8 mouse cellular contexts compared by ENCODE assay signal in genomic region chr6:146576903-146577302, GRCm38 (mm10). TPM values are rescaled to one million over a fixed set of nuclear protein-coding genes. Genes with fewer than 3 reads are reported as not detected.
DNase-seq lines count a peak whose midpoint lies in the region; ATAC-seq and TF ChIP-seq lines count a peak whose summit lies in the region.

Fgfr1op2 (plus strand) TSS chr6:146577203.

- peaks cover 9% of the 10 kb centered on the region; the same call in 1 of the 2 replicates for H3K4me1 ChIP-seq in intestine, embryonic 16.5 days (ENCODE audit: control insufficient read depth, insufficient read depth, low read length)
- H3K4me1 ChIP-seq in midbrain, embryonic 10.5 days = peaks cover 38% of the 10 kb centered on the region

- no peaks in the 10 kb centered on the region for H3K36me3 ChIP-seq in intestine, embryonic 16.5 days (ENCODE audit: control insufficient read depth, insufficient read depth, low read length)
- 0 out of 2 replicates have a peak, but pooled peaks cover 7% of the 10 kb centered on the region for H3K36me3 ChIP-seq in midbrain, embryonic 10.5 days

- ATAC-seq in intestine, embryonic 16.5 days = no peak

- H3K9ac ChIP-seq in intestine, embryonic 16.5 days (ENCODE audit: low read depth, low read length) = peak within 1 kb of the TSS; percentile 96

- peak within 1 kb of the TSS; percentile 99 for H3K27ac ChIP-seq in layer of hippocampus, adult 2 months
- H3K27ac ChIP-seq in intestine, embryonic 16.5 days (ENCODE audit: low read length) = peak within 1 kb of the TSS; percentile 97
- peak within 1 kb of the TSS; percentile 98 for H3K27ac ChIP-seq in midbrain, embryonic 10.5 days (replicated peaks)

- DNase-seq in layer of hippocampus, adult 2 months (ENCODE audit: low spot score in 2 of 2) = no peak
- no peak for DNase-seq in layer of hippocampus, adult 11-12 months (ENCODE audit: low spot score)
- no peak for DNase-seq in adrenal gland, postnatal 36 days
- no peak for DNase-seq in gastrocnemius, postnatal 25 days
- DNase-seq in midbrain, embryonic 10.5 days (ENCODE audit: low spot score) = no peak
- no peak for DNase-seq in right cerebral cortex, postnatal 14 days
- no peak for DNase-seq in ovary, postnatal 10 days (ENCODE audit: low spot score)

- no peak for TF ChIP-seq CTCF in layer of hippocampus, adult 2 months (conservative IDR thresholded peaks at IDR 0.05)

- H3K9me3 ChIP-seq in intestine, embryonic 16.5 days (ENCODE audit: control insufficient read depth, low read length) = no peaks in the 10 kb centered on the region
- H3K9me3 ChIP-seq in midbrain, embryonic 10.5 days (replicated peaks) = no peaks in the 10 kb centered on the region

- no peaks in the 10 kb centered on the region for H3K27me3 ChIP-seq in intestine, embryonic 16.5 days (replicated peaks; ENCODE audit: control insufficient read depth, insufficient read depth, low read length)
- no peaks in the 10 kb centered on the region for H3K27me3 ChIP-seq in midbrain, embryonic 10.5 days (ENCODE audit: low read depth, poor library complexity, severe bottlenecking)

- WGBS in intestine, embryonic 16.5 days = under 1% methylated on average over 13 of the region's 13 CpGs
- WGBS in midbrain, embryonic 10.5 days = under 1% methylated on average over 13 of the region's 13 CpGs

- H3K4me2 ChIP-seq in intestine, embryonic 16.5 days (ENCODE audit: low read depth, low read length) = peak within 1 kb of the TSS; percentile 72

- H3K4me3 ChIP-seq in layer of hippocampus, adult 2 months = peak within 1 kb of the TSS; percentile 99
- H3K4me3 ChIP-seq in intestine, embryonic 16.5 days (ENCODE audit: low read length) = peak within 1 kb of the TSS; percentile 77
- peak within 1 kb of the TSS; percentile 98 for H3K4me3 ChIP-seq in midbrain, embryonic 10.5 days

RNA-seq across cellular contexts. Expression of gene Fgfr1op2, which starts in this region (rescaled TPM):
- total RNA-seq in layer of hippocampus, adult 2 months (2021) = 100 to 1,000 TPM; 103 to 109 TPM
- 100 to 1,000 TPM; 100 to 113 TPM for total RNA-seq in adrenal gland, postnatal 36 days (2021)
- 10 to 100 TPM; 46.0 to 46.4 TPM for total RNA-seq in gastrocnemius, postnatal 25 days (2021)
- polyA plus RNA-seq in intestine, embryonic 16.5 days (2015; fragmentation: Nextera tagmentation; extraction: Ambion mirVana) = 86.0 and 86.6 TPM in 2 replicates
- polyA plus RNA-seq in midbrain, embryonic 10.5 days (2016; fragmentation: Nextera tagmentation; extraction: Ambion mirVana) = 78.6 and 82.2 TPM in 2 replicates
